Mouse (Mus musculus) forebrain, embryonic 14.5 days (tissue): ENCODE results near the gene Klb. TPM values are rescaled to one million over a fixed set of nuclear protein-coding genes. Genes with fewer than 3 reads are reported as not detected.

Experiments
- ATAC-seq: fragments of 200-750 bp; cut with Nextera tagmentation; 2 replicates; pipeline ENCODE4 v1.8.0; 2017; ENCODE audit warnings: mild to moderate bottlenecking, moderate library complexity
- DNase-seq: peaks from one replicate; pipeline ENCODE4 v3.0.0-alpha.2; 2015; ENCODE audit warnings: low spot score
- H3K27ac ChIP-seq: fragments of 300-500 bp; sonication (generic); 2 replicates; pipeline ENCODE4 v1.5.1; 2014; ENCODE audit warnings: low read depth, mild to moderate bottlenecking, control low read depth, low read length, moderate library complexity
- H3K27me3 ChIP-seq: fragments of 300-500 bp; sonication (generic); replicated peaks from 2 replicates; pipeline ENCODE4 v1.6.1; 2014; ENCODE audit warnings: low read length, control low read depth, mixed read lengths; ENCODE audit not compliant: control insufficient read depth, insufficient read depth
- H3K36me3 ChIP-seq: fragments of 300-500 bp; sonication (generic); 2 replicates; pipeline ENCODE4 v1.6.1; 2014; ENCODE audit warnings: low read length, control low read depth; ENCODE audit not compliant: control insufficient read depth, insufficient read depth
- H3K4me1 ChIP-seq: fragments of 300-500 bp; sonication (generic); 2 replicates; pipeline ENCODE4 v1.6.1; 2014; ENCODE audit warnings: antibody characterized with exemption, low read length, control low read depth; ENCODE audit not compliant: control insufficient read depth, insufficient read depth
- H3K4me2 ChIP-seq: fragments of 300-500 bp; sonication (generic); 2 replicates; pipeline ENCODE4 v1.6.1; 2014; ENCODE audit warnings: mild to moderate bottlenecking, control low read depth, low read length
- H3K4me3 ChIP-seq: fragments of 300-500 bp; sonication (generic); 2 replicates; pipeline ENCODE4 v1.5.1; 2014; ENCODE audit warnings: low read depth, low read length, control low read depth
- H3K9ac ChIP-seq: fragments of 300-500 bp; sonication (generic); 2 replicates; pipeline ENCODE4 v1.6.1; 2014; ENCODE audit warnings: mild to moderate bottlenecking, low read length, control low read depth, moderate library complexity
- H3K9me3 ChIP-seq: fragments of 300-500 bp; sonication (generic); replicated peaks from 2 replicates; pipeline ENCODE4 v1.6.1; 2016; ENCODE audit warnings: low read length, control low read depth, mixed read lengths; ENCODE audit not compliant: control insufficient read depth
- WGBS: fragments of 180-500 bp; shearing (Covaris S2); extraction: QIAGEN DNeasy Blood & Tissue Kit; methylation state at CpG from one replicate; pipeline ENCODE4 v1.1.7; 2014; 5-methylcytosine and 5-hydroxymethylcytosine counted together
- polyA plus RNA-seq: library from polyadenylated mRNA; unstranded; fragments of >200 nt; fragmentation: Nextera tagmentation; extraction: Ambion mirVana; gene quantifications from 2 replicates; pipeline ENCODE4 v1.2.1, GENCODE M21; 2014

The Klb gene
- polyA plus RNA-seq, 1 experiment from 2014 or later = not detected

GRCm38 (mm10) chr5:65354097-65354496, 6.0 kb downstream of the Klb start:
- whole genome bisulfite sequencing = 92% methylated on average over 3 of the region's 3 CpGs
- H3K36me3 ChIP-seq = no peaks in the 10 kb centered on the region
- H3K4me2 ChIP-seq = no peak overlapping the region
- H3K4me1 ChIP-seq = no peaks in the 10 kb centered on the region
- no peak overlapping the region for H3K4me3 ChIP-seq
- ATAC-seq = no peak
- no peak overlapping the region for H3K27ac ChIP-seq
- no peak overlapping the region for H3K9ac ChIP-seq
- H3K9me3 ChIP-seq = no peaks in the 10 kb centered on the region
- H3K27me3 ChIP-seq = no peaks in the 10 kb centered on the region
- no peak for DNase-seq

- Histone ChIP-seq H3K9ac (no peak overlapping the region), H3K4me1 (no peaks in the 10 kb centered on the region), H3K27me3 (no peaks in the 10 kb centered on the region), H3K4me3 (no peak overlapping the region), H3K36me3 (no peaks in the 10 kb centered on the region), H3K27ac (no peak overlapping the region), H3K9me3 (no peaks in the 10 kb centered on the region), H3K4me2 (no peak overlapping the region)
- DNase-seq (no peak), ATAC-seq (no peak)
- WGBS = 78% methylated on average over 5 of the region's 5 CpGs
Observed at GRCm38 (mm10) chr5:65354985-65355384, 6.9 kb downstream of the Klb start.

- H3K4me1 ChIP-seq = no peaks in the 10 kb centered on the region
- 86% methylated on average over 6 of the region's 6 CpGs for WGBS
- no peaks in the 10 kb centered on the region for H3K9me3 ChIP-seq
- ATAC-seq = no peak
- no peak for DNase-seq
- no peak overlapping the region for H3K27ac ChIP-seq
- H3K27me3 ChIP-seq = no peaks in the 10 kb centered on the region
- no peak overlapping the region for H3K4me3 ChIP-seq
- H3K36me3 ChIP-seq = no peaks in the 10 kb centered on the region
- no peak overlapping the region for H3K4me2 ChIP-seq
- no peak overlapping the region for H3K9ac ChIP-seq
Observed at GRCm38 (mm10) chr5:65356851-65357250, 8.7 kb downstream of the Klb start.

GRCm38 (mm10) chr5:65357771-65358170, 9.7 kb downstream of the Klb start:
- H3K27ac ChIP-seq = no peak overlapping the region
- H3K9me3 ChIP-seq = no peaks in the 10 kb centered on the region
- DNase-seq = no peak
- no peak overlapping the region for H3K4me2 ChIP-seq
- no peaks in the 10 kb centered on the region for H3K4me1 ChIP-seq
- no peak for ATAC-seq
- H3K36me3 ChIP-seq = no peaks in the 10 kb centered on the region
- 86% methylated on average over 3 of the region's 3 CpGs for WGBS
- H3K9ac ChIP-seq = no peak overlapping the region
- no peak overlapping the region for H3K4me3 ChIP-seq
- no peaks in the 10 kb centered on the region for H3K27me3 ChIP-seq

- no peaks in the 10 kb centered on the region for H3K27me3 ChIP-seq
- no peak overlapping the region for H3K4me2 ChIP-seq
- no peak overlapping the region for H3K4me3 ChIP-seq
- no peak overlapping the region for H3K9ac ChIP-seq
- no peaks in the 10 kb centered on the region for H3K9me3 ChIP-seq
- DNase-seq (no peak), ATAC-seq (no peak)
- no peak overlapping the region for H3K27ac ChIP-seq
- 89% methylated on average over 11 of the region's 11 CpGs for WGBS
- no peaks in the 10 kb centered on the region for H3K4me1 ChIP-seq
- no peaks in the 10 kb centered on the region for H3K36me3 ChIP-seq
Observed at GRCm38 (mm10) chr5:65367837-65368236, 19.7 kb downstream of the Klb start.

GRCm38 (mm10) chr5:65371551-65371950, 23.4 kb downstream of the Klb start:
- ATAC-seq = no peak

GRCm38 (mm10) chr5:65374746-65375145, 26.6 kb downstream of the Klb start:
- no peak for DNase-seq

More at GRCm38 (mm10) chr5:65371551-65371950, 23.4 kb downstream of the Klb start:
- Histone ChIP-seq H3K27ac (no peak overlapping the region), H3K36me3 (no peaks in the 10 kb centered on the region), H3K9ac (no peak overlapping the region), H3K9me3 (no peaks in the 10 kb centered on the region), H3K4me2 (no peak overlapping the region), H3K27me3 (no peaks in the 10 kb centered on the region), H3K4me1 (no peaks in the 10 kb centered on the region), H3K4me3 (no peak overlapping the region)
- no peak for DNase-seq
- WGBS = 95% methylated on average over 7 of the region's 7 CpGs

GRCm38 (mm10) chr5:65385704-65386103, 37.6 kb downstream of the Klb start:
- H3K36me3 ChIP-seq = peaks cover 53% of the 10 kb centered on the region
- no peak overlapping the region for H3K4me3 ChIP-seq
- peaks cover 9% of the 10 kb centered on the region for H3K4me1 ChIP-seq
- H3K4me2 ChIP-seq = no peak overlapping the region
- ATAC-seq (no peak), DNase-seq (no peak)
- H3K9ac ChIP-seq = no peak overlapping the region
- no peaks in the 10 kb centered on the region for H3K27me3 ChIP-seq
- no peak overlapping the region for H3K27ac ChIP-seq
- WGBS = 59% methylated on average over 2 of the region's 2 CpGs
- no peaks in the 10 kb centered on the region for H3K9me3 ChIP-seq

More at GRCm38 (mm10) chr5:65374746-65375145, 26.6 kb downstream of the Klb start:
- no peaks in the 10 kb centered on the region for H3K27me3 ChIP-seq
- no peaks in the 10 kb centered on the region for H3K36me3 ChIP-seq
- H3K27ac ChIP-seq = no peak overlapping the region
- no peaks in the 10 kb centered on the region for H3K4me1 ChIP-seq
- H3K4me3 ChIP-seq = no peak overlapping the region
- H3K4me2 ChIP-seq = no peak overlapping the region
- H3K9me3 ChIP-seq = no peaks in the 10 kb centered on the region
- WGBS = 83% methylated on average over 7 of the region's 7 CpGs
- H3K9ac ChIP-seq = no peak overlapping the region
- no peak for ATAC-seq

GRCm38 (mm10) chr5:65387008-65387867, 39.1 kb downstream of the Klb start:
- H3K4me1 ChIP-seq = peaks cover 13% of the 10 kb centered on the region
- no peak overlapping the region for H3K4me3 ChIP-seq
- no peak overlapping the region for H3K9ac ChIP-seq
- DNase-seq = no peak
- no peak for ATAC-seq
- no peak overlapping the region for H3K4me2 ChIP-seq
- peaks cover 53% of the 10 kb centered on the region for H3K36me3 ChIP-seq
- H3K9me3 ChIP-seq = no peaks in the 10 kb centered on the region
- 81% methylated on average over 6 of the region's 6 CpGs for WGBS
- no peaks in the 10 kb centered on the region for H3K27me3 ChIP-seq
- no peak overlapping the region for H3K27ac ChIP-seq
